Mouse (Mus musculus): ENCODE measurements at regions not wholly inside any gene's neighbourhood (a gene's known extent, or its start where the extent isn't known, plus 50 kb on each side); places are given as distances from the start of the nearest gene placed in this dataset.

DNA sequence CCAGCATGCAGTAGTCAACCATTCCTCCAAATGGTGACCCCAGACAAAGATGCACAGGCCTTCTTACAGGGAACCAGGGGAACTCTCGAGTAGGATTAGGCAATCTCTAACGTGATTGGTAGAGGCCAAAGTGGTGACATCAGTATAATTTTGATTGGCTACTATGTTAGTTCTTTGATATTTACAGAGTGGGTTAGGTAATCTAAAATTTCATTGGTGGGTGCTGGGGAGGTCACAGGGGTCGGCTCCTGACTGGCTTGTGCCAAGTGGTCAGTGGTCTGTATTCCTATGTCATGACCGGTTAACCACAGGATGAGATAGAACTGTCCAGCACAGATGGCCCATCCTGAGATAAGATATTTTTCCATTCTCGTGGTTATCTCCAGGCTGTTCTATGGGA, 74.6 kb upstream of the Foxn3 start:
- TF ChIP-seq POLR2A (IDR thresholded peaks at IDR 0.05; ENCODE audit: extremely low read depth, insufficient read depth, low read length) (no peak), CTCF (IDR thresholded peaks at IDR 0.05; ENCODE audit: extremely low read depth, insufficient read depth, low read length) (no peak)

All from cortical plate, adult 2 months (tissue).